Mouse (Mus musculus) liver, adult 2 months (tissue): ENCODE results near the gene Gm20388.

ENCODE experiments used
- CTCF ChIP-seq: fragments of 200-500 bp; IDR thresholded peaks from 2 replicates; pipeline ENCODE4 v1.5.1; 2011; ENCODE audit warnings: low read depth, low read length, control low read depth
- POLR2A ChIP-seq: fragments of 200-500 bp; IDR thresholded peaks from 2 replicates; pipeline ENCODE4 v1.6.1; 2011; ENCODE audit warnings: low read length, control low read depth; ENCODE audit not compliant: insufficient read depth; ENCODE audit errors: extremely low read depth

DNA sequence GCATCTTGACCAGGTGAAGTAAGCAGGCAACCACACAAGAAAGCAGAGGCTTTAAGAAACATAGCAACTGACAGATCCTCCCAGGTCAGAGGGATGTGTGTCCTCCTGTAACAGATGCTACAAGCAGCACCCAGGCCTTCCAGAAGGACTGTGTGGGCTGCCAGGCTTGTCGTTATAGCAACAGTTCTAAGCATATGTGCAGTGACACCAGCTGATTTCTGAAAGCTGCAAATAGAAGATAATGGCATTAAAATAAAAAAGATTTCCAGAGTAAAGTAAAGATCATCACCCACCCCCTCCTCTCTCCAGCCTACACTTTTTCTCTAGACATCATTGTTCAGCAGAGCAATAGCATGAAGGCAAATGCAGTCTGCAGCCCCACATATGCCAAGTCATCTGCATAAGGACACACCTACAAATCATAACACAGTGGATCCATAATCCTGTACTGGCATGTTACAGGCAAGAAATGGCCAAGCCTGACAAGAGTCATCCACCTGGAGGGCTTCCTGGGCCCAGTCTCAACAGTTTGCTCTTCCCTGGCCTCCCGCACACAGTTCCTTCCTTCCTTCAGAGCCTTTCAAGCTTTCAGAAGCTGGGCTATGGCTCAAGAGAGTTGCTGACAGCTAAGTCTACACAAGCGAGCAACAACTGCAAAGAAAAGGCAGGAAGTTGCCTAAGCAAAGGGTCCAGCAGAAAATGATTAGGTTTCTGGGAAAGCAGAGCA lies 3021.4 kb downstream of the Gm20388 start:
- TF ChIP-seq POLR2A (no peak), CTCF (no peak)
